In the genomic region with DNA sequence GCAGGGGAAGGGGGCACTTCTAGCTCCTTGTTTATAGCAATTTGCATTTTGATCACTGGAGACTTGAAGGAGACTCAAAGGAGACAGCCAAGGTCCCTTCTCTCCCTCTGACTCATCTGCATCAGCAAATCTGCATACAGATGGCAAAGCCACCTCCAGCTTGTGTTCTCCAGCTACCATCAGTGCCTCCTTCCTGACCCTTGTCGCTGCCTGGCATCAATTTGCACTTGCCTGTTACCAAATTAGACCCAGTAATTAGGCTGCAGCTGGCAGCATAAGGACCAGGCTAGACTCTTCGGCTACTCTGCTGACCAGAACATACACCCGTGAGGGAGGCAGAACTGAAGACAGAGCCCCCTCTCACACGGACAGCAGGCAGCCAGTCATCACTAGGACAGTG, we compare ENCODE assay signal across 14 mouse cellular contexts.
DNase-seq lines count a peak whose midpoint lies in the region; ATAC-seq lines count a peak whose summit lies in the region.
"Had no signal": no experiment of that assay in that cellular context is flagged by ENCODE, and none has a peak within 500 bp of the region (broad histone marks: within the 10 kb centered on the region; RNA-seq: fewer than 3 reads in every experiment).

No protein-coding gene starts in this region.

- DNase-seq in adrenal gland, adult 2 months = peak; percentile 2
- no peak for DNase-seq in adrenal gland, postnatal 10 days
- peak; percentile 30 for DNase-seq in retina, embryonic 14.5 days (ENCODE audit: low spot score)
- no peak for DNase-seq in gastrocnemius, postnatal 10 days
- DNase-seq: adrenal gland, adult 8-10 months; cerebellum, adult 9-10 months; kidney, postnatal 36 days had no signal

- no peaks in the 10 kb centered on the region; the same call in 1 of the 2 replicates for H3K27me3 ChIP-seq in midbrain, embryonic 12.5 days
- no peaks in the 10 kb centered on the region for H3K27me3 ChIP-seq in midbrain, embryonic 16.5 days (ENCODE audit: control insufficient read depth, insufficient read depth, low read depth, low read length)
- no peaks in the 10 kb centered on the region for H3K27me3 ChIP-seq in forebrain, embryonic 16.5 days (replicated peaks; ENCODE audit: control insufficient read depth, insufficient read depth, low read length)
- H3K27me3 ChIP-seq: heart, embryonic 13.5 days had no signal

- H3K36me3 ChIP-seq in midbrain, embryonic 12.5 days = no peaks in the 10 kb centered on the region
- no peaks in the 10 kb centered on the region for H3K36me3 ChIP-seq in midbrain, embryonic 16.5 days (ENCODE audit: control insufficient read depth, insufficient read depth, low read length)
- H3K36me3 ChIP-seq in forebrain, embryonic 16.5 days (ENCODE audit: control insufficient read depth, insufficient read depth) = no peaks in the 10 kb centered on the region
- H3K36me3 ChIP-seq: heart, embryonic 13.5 days; limb, embryonic 13.5 days had no signal

- no peak overlapping the region for H3K9ac ChIP-seq in midbrain, embryonic 12.5 days (replicated peaks)
- H3K9ac ChIP-seq in midbrain, embryonic 16.5 days (ENCODE audit: low read depth, low read length) = no peak overlapping the region
- 0 out of 2 replicates have a peak overlapping the region, but pooled peaks have one; percentile 11 for H3K9ac ChIP-seq in forebrain, embryonic 16.5 days (replicated peaks; ENCODE audit: low read depth, low read length)
- H3K9ac ChIP-seq: heart, embryonic 13.5 days; limb, embryonic 13.5 days had no signal

- H3K4me1 ChIP-seq in midbrain, embryonic 12.5 days = peaks cover 20% of the 10 kb centered on the region
- H3K4me1 ChIP-seq in midbrain, embryonic 16.5 days (ENCODE audit: control insufficient read depth, insufficient read depth, low read length) = peaks cover 7% of the 10 kb centered on the region; the same call in 1 of the 2 replicates
- peaks cover 15% of the 10 kb centered on the region for H3K4me1 ChIP-seq in forebrain, embryonic 16.5 days (replicated peaks; ENCODE audit: control insufficient read depth, insufficient read depth, low read length)
- H3K4me1 ChIP-seq: heart, embryonic 13.5 days had no signal

- no peak overlapping the region for H3K4me2 ChIP-seq in midbrain, embryonic 12.5 days (replicated peaks)
- no peak overlapping the region for H3K4me2 ChIP-seq in midbrain, embryonic 16.5 days (ENCODE audit: low read length)
- H3K4me2 ChIP-seq in forebrain, embryonic 16.5 days (ENCODE audit: low read length) = no peak overlapping the region
- H3K4me2 ChIP-seq: heart, embryonic 13.5 days; limb, embryonic 13.5 days had no signal

- no peaks in the 10 kb centered on the region for H3K9me3 ChIP-seq in midbrain, embryonic 12.5 days
- no peaks in the 10 kb centered on the region for H3K9me3 ChIP-seq in midbrain, embryonic 16.5 days (replicated peaks; ENCODE audit: control insufficient read depth, low read length, poor library complexity, severe bottlenecking)
- H3K9me3 ChIP-seq in forebrain, embryonic 16.5 days (ENCODE audit: control insufficient read depth, low read length) = no peaks in the 10 kb centered on the region
- H3K9me3 ChIP-seq: heart, embryonic 13.5 days; limb, embryonic 13.5 days had no signal

- WGBS in midbrain, embryonic 12.5 days = 42% methylated on average over 4 of the region's 4 CpGs
- WGBS in midbrain, embryonic 16.5 days = 36% methylated on average over 4 of the region's 4 CpGs
- WGBS in forebrain, embryonic 16.5 days = 18% methylated on average over 4 of the region's 4 CpGs

- no peak for ATAC-seq in midbrain, embryonic 12.5 days (ENCODE audit: low FRiP score, low read depth)
- no peak for ATAC-seq in midbrain, embryonic 16.5 days
- ATAC-seq in forebrain, embryonic 16.5 days = peak; percentile 82
- ATAC-seq in activated CD4-positive, CD25-positive, alpha-beta regulatory T cell, adult 4 months = no peak
- ATAC-seq: inflammation-experienced regulatory T-cells, adult 6 months had no signal

- no peak overlapping the region for H3K4me3 ChIP-seq in midbrain, embryonic 12.5 days
- H3K4me3 ChIP-seq in midbrain, embryonic 16.5 days (ENCODE audit: low read depth, low read length) = no peak overlapping the region
- H3K4me3 ChIP-seq in forebrain, embryonic 16.5 days (replicated peaks; ENCODE audit: low read length) = no peak overlapping the region
- H3K4me3 ChIP-seq: heart, embryonic 13.5 days; limb, embryonic 13.5 days had no signal

- peak overlapping the region; percentile 58 for H3K27ac ChIP-seq in midbrain, embryonic 12.5 days (replicated peaks)
- no peak overlapping the region for H3K27ac ChIP-seq in midbrain, embryonic 16.5 days (ENCODE audit: low read length)
- H3K27ac ChIP-seq in forebrain, embryonic 16.5 days (ENCODE audit: low read length) = peak overlapping the region; percentile 39; the same call in 1 of the 2 replicates
- H3K27ac ChIP-seq: heart, embryonic 13.5 days; limb, embryonic 13.5 days had no signal

Comparison
In these comparisons a context has a peak if more than half of its experiments do, and no peak if none do; other contexts are left out.
1. DNase-seq: peak in adrenal gland, adult 2 months (single experiment) and retina, embryonic 14.5 days (single experiment); none in adrenal gland, postnatal 10 days (single experiment) and gastrocnemius, postnatal 10 days (single experiment).